7 mouse cellular contexts compared by ENCODE assay signal in genomic region chr9:65676358-65677118, GRCm38 (mm10). TPM values are rescaled to one million over a fixed set of nuclear protein-coding genes. Genes with fewer than 3 reads are reported as not detected.
DNase-seq lines count a peak whose midpoint lies in the region; ATAC-seq and TF ChIP-seq lines count a peak whose summit lies in the region.

No protein-coding gene starts in this region.

- no peaks in the 10 kb centered on the region; the same call in none of the 2 replicates for H3K4me1 ChIP-seq in embryonic facial prominence, embryonic 11.5 days (ENCODE audit: control insufficient read depth, insufficient read depth, low read length)
- H3K4me1 ChIP-seq in kidney, adult 2 months (ENCODE audit: control insufficient read depth, insufficient read depth, low read length): peaks cover 37% of the 10 kb centered on the region
- H3K4me1 ChIP-seq in limb, embryonic 12.5 days (replicated peaks): peaks cover 41% of the 10 kb centered on the region
- peaks cover 51% of the 10 kb centered on the region for H3K4me1 ChIP-seq in midbrain, embryonic 15.5 days
- H3K4me1 ChIP-seq in spleen, adult 2 months (ENCODE audit: control insufficient read depth, insufficient read depth, insufficient read length): peaks cover 6% of the 10 kb centered on the region; the same call in 1 of the 2 replicates

- WGBS in embryonic facial prominence, embryonic 11.5 days: under 1% methylated on average over 45 of the region's 51 CpGs
- WGBS in kidney, adult 2 months: under 1% methylated on average over 50 of the region's 51 CpGs
- under 1% methylated on average over 42 of the region's 51 CpGs for WGBS in limb, embryonic 12.5 days
- WGBS in midbrain, embryonic 15.5 days: under 1% methylated on average over 30 of the region's 51 CpGs
- 1% methylated on average over 34 of the region's 51 CpGs for WGBS in spleen, adult 2 months

- TF ChIP-seq POLR2A in kidney, adult 2 months (IDR thresholded peaks at IDR 0.05; ENCODE audit: low read depth, low read length): peak; percentile 40
- TF ChIP-seq POLR2A in spleen, adult 2 months (IDR thresholded peaks at IDR 0.05; ENCODE audit: low read depth, low read length): no peak; the same call in 1 of the 2 replicates

- H3K4me2 ChIP-seq in embryonic facial prominence, embryonic 11.5 days (ENCODE audit: low read depth, low read length): peak overlapping the region; percentile 78
- peak overlapping the region; percentile 90 for H3K4me2 ChIP-seq in limb, embryonic 12.5 days
- peak overlapping the region; percentile 84 for H3K4me2 ChIP-seq in midbrain, embryonic 15.5 days

- no peak for TF ChIP-seq CTCF in kidney, adult 2 months (conservative IDR thresholded peaks at IDR 0.05; ENCODE audit: insufficient read depth, insufficient read length, low read depth, low read length)
- TF ChIP-seq CTCF in spleen, adult 2 months (IDR thresholded peaks at IDR 0.05; ENCODE audit: extremely low read depth, insufficient read depth, insufficient read length, insufficient replicate concordance): no peak

- H3K27me3 ChIP-seq in embryonic facial prominence, embryonic 11.5 days (ENCODE audit: control insufficient read depth, insufficient read depth, low read length): no peaks in the 10 kb centered on the region
- no peaks in the 10 kb centered on the region for H3K27me3 ChIP-seq in kidney, adult 2 months (replicated peaks; ENCODE audit: control insufficient read depth, insufficient read depth, low read length)
- no peaks in the 10 kb centered on the region for H3K27me3 ChIP-seq in limb, embryonic 12.5 days
- no peaks in the 10 kb centered on the region for H3K27me3 ChIP-seq in midbrain, embryonic 15.5 days (replicated peaks)
- H3K27me3 ChIP-seq in spleen, adult 2 months (ENCODE audit: control insufficient read depth, insufficient read depth, low read length): no peaks in the 10 kb centered on the region

- peak overlapping the region; percentile 76 for H3K4me3 ChIP-seq in embryonic facial prominence, embryonic 11.5 days (ENCODE audit: low read depth, low read length)
- peak overlapping the region; percentile 88 for H3K4me3 ChIP-seq in kidney, adult 2 months (ENCODE audit: insufficient read depth, low read depth, low read length)
- peak overlapping the region; percentile 77 for H3K4me3 ChIP-seq in limb, embryonic 12.5 days (replicated peaks)
- H3K4me3 ChIP-seq in midbrain, embryonic 15.5 days: peak overlapping the region; percentile 71
- H3K4me3 ChIP-seq in spleen, adult 2 months (ENCODE audit: extremely low read depth, insufficient read depth, insufficient read length): peak overlapping the region; percentile 62

- H3K27ac ChIP-seq in embryonic facial prominence, embryonic 11.5 days (replicated peaks; ENCODE audit: low read depth, low read length): no peak overlapping the region
- peak overlapping the region; percentile 77 for H3K27ac ChIP-seq in kidney, adult 2 months (ENCODE audit: insufficient read depth, low read depth, low read length)
- H3K27ac ChIP-seq in limb, embryonic 12.5 days: peak overlapping the region; percentile 77
- H3K27ac ChIP-seq in midbrain, embryonic 15.5 days: peak overlapping the region; percentile 82
- H3K27ac ChIP-seq in spleen, adult 2 months (ENCODE audit: insufficient read depth, low read length): no peak overlapping the region

- no peaks in the 10 kb centered on the region for H3K36me3 ChIP-seq in embryonic facial prominence, embryonic 11.5 days (replicated peaks; ENCODE audit: control insufficient read depth, insufficient read depth, low read depth, low read length)
- H3K36me3 ChIP-seq in kidney, adult 2 months (ENCODE audit: control insufficient read depth, insufficient read depth, low read length): no peaks in the 10 kb centered on the region
- H3K36me3 ChIP-seq in limb, embryonic 12.5 days: 0 out of 2 replicates have a peak, but pooled peaks cover 2% of the 10 kb centered on the region
- H3K36me3 ChIP-seq in midbrain, embryonic 15.5 days (replicated peaks): no peaks in the 10 kb centered on the region
- no peaks in the 10 kb centered on the region for H3K36me3 ChIP-seq in spleen, adult 2 months (ENCODE audit: control insufficient read depth, insufficient read depth, low read length)

- peak; percentile 99 for DNase-seq in adrenal gland, postnatal 14 days
- peak; percentile 98 for DNase-seq in embryonic facial prominence, embryonic 11.5 days (ENCODE audit: low spot score)
- DNase-seq in heart, adult 18-20 months: peak; percentile 98
- peak; percentile 98 for DNase-seq in kidney, adult 2 months
- DNase-seq in spleen, adult 2 months (ENCODE audit: low read depth in 1 of 2, low spot score in 2 of 2): peak; percentile 80 to 95

- peak; percentile 94 for ATAC-seq in embryonic facial prominence, embryonic 11.5 days (replicated peaks; ENCODE audit: insufficient number of reproducible peaks, low FRiP score, low TSS enrichment, low read depth)
- ATAC-seq in limb, embryonic 12.5 days (ENCODE audit: insufficient number of reproducible peaks, insufficient read depth, low FRiP score, low TSS enrichment, low read depth): peak; percentile 84
- ATAC-seq in midbrain, embryonic 15.5 days (replicated peaks): peak; percentile 98

- H3K9me3 ChIP-seq in embryonic facial prominence, embryonic 11.5 days (replicated peaks; ENCODE audit: control insufficient read depth, low read length): no peaks in the 10 kb centered on the region
- H3K9me3 ChIP-seq in limb, embryonic 12.5 days: no peaks in the 10 kb centered on the region
- no peaks in the 10 kb centered on the region for H3K9me3 ChIP-seq in midbrain, embryonic 15.5 days

- peak overlapping the region; percentile 75 for H3K9ac ChIP-seq in embryonic facial prominence, embryonic 11.5 days (replicated peaks; ENCODE audit: low read length)
- H3K9ac ChIP-seq in limb, embryonic 12.5 days (replicated peaks): peak overlapping the region; percentile 89
- peak overlapping the region; percentile 81 for H3K9ac ChIP-seq in midbrain, embryonic 15.5 days

RNA-seq across cellular contexts. Expression of gene Oaz2, which starts 8.7 kb away (rescaled TPM):
- total RNA-seq in adrenal gland, postnatal 14 days (2021): 133 and 148 TPM in 2 replicates
- polyA plus RNA-seq in embryonic facial prominence, embryonic 11.5 days (2014; fragmentation: Nextera tagmentation; extraction: Ambion mirVana): 213 and 232 TPM in 2 replicates
- total RNA-seq in heart, adult 18-20 months (2021): 100 to 1,000 TPM; 201 to 238 TPM
- polyA plus RNA-seq in kidney, adult 2 months (2012; rRNA removed): 139 and 147 TPM in 2 replicates
- 294 and 296 TPM in 2 replicates for polyA plus RNA-seq in limb, embryonic 12.5 days (2016; fragmentation: Nextera tagmentation; extraction: Ambion mirVana)
- polyA plus RNA-seq in midbrain, embryonic 15.5 days (2015; fragmentation: Nextera tagmentation; extraction: Ambion mirVana): 401 and 421 TPM in 2 replicates
- 48.0 and 54.2 TPM in 2 replicates for polyA plus RNA-seq in spleen, adult 2 months (2012; rRNA removed)

RNA-seq across cellular contexts. Expression of gene Rbpms2, which starts 47.1 kb away (rescaled TPM):
- total RNA-seq in adrenal gland, postnatal 14 days (2021): 61.0 and 61.5 TPM in 2 replicates
- polyA plus RNA-seq in embryonic facial prominence, embryonic 11.5 days (2014; fragmentation: Nextera tagmentation; extraction: Ambion mirVana): 20.4 and 25.8 TPM in 2 replicates
- total RNA-seq in heart, adult 18-20 months (2021): 10 to 100 TPM; 29.7 to 30.8 TPM
- polyA plus RNA-seq in kidney, adult 2 months (2012; rRNA removed): 257 and 303 TPM in 2 replicates
- 16.4 and 18.3 TPM in 2 replicates for polyA plus RNA-seq in limb, embryonic 12.5 days (2016; fragmentation: Nextera tagmentation; extraction: Ambion mirVana)
- polyA plus RNA-seq in midbrain, embryonic 15.5 days (2015; fragmentation: Nextera tagmentation; extraction: Ambion mirVana): 3.6 and 3.8 TPM in 2 replicates
- 13.9 and 17.9 TPM in 2 replicates for polyA plus RNA-seq in spleen, adult 2 months (2012; rRNA removed)

Comparison
In these comparisons a context has a peak if more than half of its experiments do, and no peak if none do; other contexts are left out.
1. H3K27ac ChIP-seq: peak in kidney, adult 2 months (single experiment), limb, embryonic 12.5 days (single experiment) and midbrain, embryonic 15.5 days (single experiment); none in embryonic facial prominence, embryonic 11.5 days (single experiment) and spleen, adult 2 months (single experiment).
2. Peak in every context shown above with its lines, with median percentiles within 50 percentile points of each other: DNase-seq, ATAC-seq, H3K4me2 ChIP-seq, H3K4me3 ChIP-seq and H3K9ac ChIP-seq.